In genomic region chr1:170498645-170499044, GRCm38 (mm10) we compare ENCODE assay signal across 18 mouse cellular contexts.
DNase-seq lines count a peak whose midpoint lies in the region; ATAC-seq lines count a peak whose summit lies in the region.
"Had no signal": no experiment of that assay in that cellular context is flagged by ENCODE, and none has a peak within 500 bp of the region (broad histone marks: within the 10 kb centered on the region; RNA-seq: fewer than 3 reads in every experiment).

No protein-coding gene starts in this region.

- H3K9me3 ChIP-seq in forebrain, embryonic 10.5 days: no peaks in the 10 kb centered on the region
- H3K9me3 ChIP-seq in forebrain, embryonic 16.5 days (ENCODE audit: control insufficient read depth, low read length): no peaks in the 10 kb centered on the region
- H3K9me3 ChIP-seq in heart, embryonic 12.5 days (replicated peaks): no peaks in the 10 kb centered on the region
- no peaks in the 10 kb centered on the region for H3K9me3 ChIP-seq in midbrain, embryonic 11.5 days (ENCODE audit: control insufficient read depth, low read length)
- no peaks in the 10 kb centered on the region for H3K9me3 ChIP-seq in midbrain, embryonic 13.5 days
- H3K9me3 ChIP-seq: hindbrain, embryonic 15.5 days had no signal

- no peaks in the 10 kb centered on the region for H3K27me3 ChIP-seq in forebrain, embryonic 10.5 days (ENCODE audit: poor library complexity, severe bottlenecking)
- H3K27me3 ChIP-seq in forebrain, embryonic 16.5 days (replicated peaks; ENCODE audit: control insufficient read depth, insufficient read depth, low read length): no peaks in the 10 kb centered on the region
- H3K27me3 ChIP-seq in heart, embryonic 12.5 days (replicated peaks): no peaks in the 10 kb centered on the region
- no peaks in the 10 kb centered on the region for H3K27me3 ChIP-seq in midbrain, embryonic 11.5 days (ENCODE audit: control insufficient read depth, insufficient read depth, low read length)
- no peaks in the 10 kb centered on the region for H3K27me3 ChIP-seq in midbrain, embryonic 13.5 days
- H3K27me3 ChIP-seq: hindbrain, embryonic 15.5 days had no signal

- no peak for DNase-seq in forebrain, embryonic 10.5 days (ENCODE audit: extremely low spot score, low spot score)
- no peak for DNase-seq in heart, postnatal 4 days
- DNase-seq in midbrain, embryonic 11.5 days (ENCODE audit: low spot score, missing footprints): peak; percentile 80
- DNase-seq in frontal cortex, postnatal 10 days (ENCODE audit: low spot score in 2 of 2): no peak
- no peak for DNase-seq in thymus, adult 18-20 months
- DNase-seq: adrenal gland, postnatal 14 days; cerebellum, adult 11-12 months; cerebellum, adult 9-10 months; cerebellum, postnatal 25 days; gastrocnemius, postnatal 10 days; kidney, adult 8-10 months had no signal

- no peaks in the 10 kb centered on the region for H3K36me3 ChIP-seq in forebrain, embryonic 10.5 days (replicated peaks)
- no peaks in the 10 kb centered on the region for H3K36me3 ChIP-seq in forebrain, embryonic 16.5 days (ENCODE audit: control insufficient read depth, insufficient read depth)
- H3K36me3 ChIP-seq in heart, embryonic 12.5 days: no peaks in the 10 kb centered on the region
- H3K36me3 ChIP-seq in midbrain, embryonic 11.5 days (ENCODE audit: control insufficient read depth, insufficient read depth, low read length): no peaks in the 10 kb centered on the region
- no peaks in the 10 kb centered on the region for H3K36me3 ChIP-seq in midbrain, embryonic 13.5 days
- H3K36me3 ChIP-seq: hindbrain, embryonic 15.5 days had no signal

- H3K4me2 ChIP-seq in forebrain, embryonic 16.5 days (ENCODE audit: low read length): no peak overlapping the region
- H3K4me2 ChIP-seq in heart, embryonic 12.5 days: no peak overlapping the region
- H3K4me2 ChIP-seq in midbrain, embryonic 11.5 days: no peak overlapping the region
- H3K4me2 ChIP-seq in midbrain, embryonic 13.5 days (replicated peaks): no peak overlapping the region
- H3K4me2 ChIP-seq: hindbrain, embryonic 15.5 days had no signal

- ATAC-seq in forebrain, embryonic 16.5 days: no peak
- ATAC-seq in heart, embryonic 12.5 days (ENCODE audit: insufficient number of reproducible peaks, low FRiP score): no peak
- ATAC-seq in midbrain, embryonic 11.5 days (ENCODE audit: low FRiP score): 0 out of 2 replicates have a peak, but pooled peaks have one; percentile 19
- ATAC-seq in midbrain, embryonic 13.5 days: no peak
- ATAC-seq: forebrain, embryonic 14.5 days; inflammation-experienced regulatory T-cells, adult 6 months; intestine, postnatal 0 days had no signal

- peaks cover 56% of the 10 kb centered on the region for H3K4me1 ChIP-seq in forebrain, embryonic 10.5 days
- H3K4me1 ChIP-seq in forebrain, embryonic 16.5 days (replicated peaks; ENCODE audit: control insufficient read depth, insufficient read depth, low read length): peaks cover 11% of the 10 kb centered on the region
- peaks cover 74% of the 10 kb centered on the region for H3K4me1 ChIP-seq in heart, embryonic 12.5 days (replicated peaks)
- 0 out of 2 replicates have a peak, but pooled peaks cover 7% of the 10 kb centered on the region for H3K4me1 ChIP-seq in midbrain, embryonic 11.5 days (ENCODE audit: control insufficient read depth, insufficient read depth, low read length)
- H3K4me1 ChIP-seq in midbrain, embryonic 13.5 days (replicated peaks): peaks cover 13% of the 10 kb centered on the region

- no peak overlapping the region for H3K9ac ChIP-seq in forebrain, embryonic 16.5 days (replicated peaks; ENCODE audit: low read depth, low read length)
- H3K9ac ChIP-seq in heart, embryonic 12.5 days: no peak overlapping the region
- no peak overlapping the region for H3K9ac ChIP-seq in midbrain, embryonic 11.5 days (ENCODE audit: low read length)
- no peak overlapping the region for H3K9ac ChIP-seq in midbrain, embryonic 13.5 days (replicated peaks)
- H3K9ac ChIP-seq: hindbrain, embryonic 15.5 days had no signal

- H3K4me3 ChIP-seq in forebrain, embryonic 10.5 days: no peak overlapping the region
- H3K4me3 ChIP-seq in forebrain, embryonic 16.5 days (replicated peaks; ENCODE audit: low read length): no peak overlapping the region
- H3K4me3 ChIP-seq in heart, embryonic 12.5 days: no peak overlapping the region
- no peak overlapping the region for H3K4me3 ChIP-seq in midbrain, embryonic 11.5 days (ENCODE audit: low read depth, low read length)
- H3K4me3 ChIP-seq in midbrain, embryonic 13.5 days (replicated peaks): no peak overlapping the region
- H3K4me3 ChIP-seq: hindbrain, embryonic 15.5 days had no signal

- 0 out of 2 replicates have a peak overlapping the region, but pooled peaks have one; percentile 13 for H3K27ac ChIP-seq in forebrain, embryonic 10.5 days
- H3K27ac ChIP-seq in forebrain, embryonic 16.5 days (ENCODE audit: low read length): no peak overlapping the region
- H3K27ac ChIP-seq in heart, embryonic 12.5 days (ENCODE audit: poor library complexity, severe bottlenecking): peak overlapping the region; percentile 47
- H3K27ac ChIP-seq in midbrain, embryonic 11.5 days (ENCODE audit: low read depth, low read length): no peak overlapping the region
- no peak overlapping the region for H3K27ac ChIP-seq in midbrain, embryonic 13.5 days
- H3K27ac ChIP-seq: hindbrain, embryonic 15.5 days had no signal

- 27% methylated on average over 4 of the region's 4 CpGs for WGBS in forebrain, embryonic 10.5 days
- WGBS in forebrain, embryonic 16.5 days: 45% methylated on average over 4 of the region's 4 CpGs
- WGBS in heart, embryonic 12.5 days: 35% methylated on average over 4 of the region's 4 CpGs
- WGBS in midbrain, embryonic 11.5 days: 28% methylated on average over 4 of the region's 4 CpGs
- WGBS in midbrain, embryonic 13.5 days: 34% methylated on average over 4 of the region's 4 CpGs

Comparison
In these comparisons a context has a peak if more than half of its experiments do, and no peak if none do; other contexts are left out.
1. H3K27ac ChIP-seq: peak in forebrain, embryonic 10.5 days (single experiment) and heart, embryonic 12.5 days (single experiment); none in forebrain, embryonic 16.5 days (single experiment), midbrain, embryonic 11.5 days (single experiment) and midbrain, embryonic 13.5 days (single experiment).